8 mouse cellular contexts compared by ENCODE assay signal in genomic region chr7:5061774-5062359, GRCm38 (mm10). TPM values are rescaled to one million over a fixed set of nuclear protein-coding genes. Genes with fewer than 3 reads are reported as not detected.
DNase-seq lines count a peak whose midpoint lies in the region; ATAC-seq and TF ChIP-seq lines count a peak whose summit lies in the region.

U2af2 (plus strand) TSS chr7:5062143.

- WGBS in forebrain, postnatal 0 days: under 1% methylated on average over 63 of the region's 65 CpGs
- under 1% methylated on average over 65 of the region's 65 CpGs for WGBS in lung, embryonic 15.5 days
- WGBS in thymus, adult 2 months: under 1% methylated on average over 65 of the region's 65 CpGs

- intact Hi-C loops in heart, postnatal 36 days (cut with DNase I): loop anchor here (2.0 to 10.0 kb wide), 3 partner anchors 45 to 567 kb away; partner anchors contain the start of gene Rasl2-9

- peak; percentile 69 for ATAC-seq in forebrain, postnatal 0 days
- ATAC-seq in lung, embryonic 15.5 days (ENCODE audit: borderline replicate concordance, extremely low read depth, low FRiP score, low TSS enrichment): peak; percentile 85

- TF ChIP-seq POLR2A in thymus, adult 2 months (IDR thresholded peaks at IDR 0.05; ENCODE audit: control insufficient read depth, extremely low read depth, insufficient read depth, low read length, poor library complexity): peak; percentile 84

- peak within 1 kb of the TSS; percentile 71 for H3K4me2 ChIP-seq in forebrain, postnatal 0 days (ENCODE audit: low read depth)
- H3K4me2 ChIP-seq in lung, embryonic 15.5 days: peak within 1 kb of the TSS; percentile 95

- H3K4me3 ChIP-seq in forebrain, postnatal 0 days (ENCODE audit: low read depth, low read length): peak within 1 kb of the TSS; percentile 78
- H3K4me3 ChIP-seq in lung, embryonic 15.5 days: peak within 1 kb of the TSS; percentile 58
- peak within 1 kb of the TSS; percentile 85 for H3K4me3 ChIP-seq in thymus, adult 2 months (ENCODE audit: control insufficient read depth, insufficient read depth, low read length)

- no peak for TF ChIP-seq CTCF in forebrain, postnatal 0 days (IDR thresholded peaks at IDR 0.05; ENCODE audit: low read depth)
- no peak for TF ChIP-seq CTCF in thymus, adult 2 months (IDR thresholded peaks at IDR 0.05; ENCODE audit: borderline replicate concordance, control insufficient read depth, extremely low read depth, insufficient read depth, low read length, poor library complexity)

- peaks cover 28% of the 10 kb centered on the region for H3K4me1 ChIP-seq in forebrain, postnatal 0 days (ENCODE audit: insufficient read depth)
- peaks cover 42% of the 10 kb centered on the region for H3K4me1 ChIP-seq in lung, embryonic 15.5 days
- peaks cover 15% of the 10 kb centered on the region for H3K4me1 ChIP-seq in thymus, adult 2 months (replicated peaks; ENCODE audit: control insufficient read depth, insufficient read depth, low read length)

- no peaks in the 10 kb centered on the region for H3K27me3 ChIP-seq in forebrain, postnatal 0 days (ENCODE audit: insufficient read depth, low read length)
- H3K27me3 ChIP-seq in lung, embryonic 15.5 days: peaks cover 19% of the 10 kb centered on the region
- peaks cover 4% of the 10 kb centered on the region; the same call in 1 of the 2 replicates for H3K27me3 ChIP-seq in thymus, adult 2 months (ENCODE audit: control insufficient read depth, insufficient read depth, low read length)

- H3K9me3 ChIP-seq in forebrain, postnatal 0 days (ENCODE audit: low read length): no peaks in the 10 kb centered on the region
- no peaks in the 10 kb centered on the region for H3K9me3 ChIP-seq in lung, embryonic 15.5 days

- H3K9ac ChIP-seq in forebrain, postnatal 0 days: peak within 1 kb of the TSS; percentile 78
- peak within 1 kb of the TSS; percentile 92 for H3K9ac ChIP-seq in lung, embryonic 15.5 days

- peak within 1 kb of the TSS; percentile 98 for H3K27ac ChIP-seq in forebrain, postnatal 0 days (ENCODE audit: low read depth, low read length)
- peak within 1 kb of the TSS; percentile 100 for H3K27ac ChIP-seq in lung, embryonic 15.5 days
- peak within 1 kb of the TSS; percentile 97 for H3K27ac ChIP-seq in thymus, adult 2 months (ENCODE audit: control insufficient read depth, insufficient read depth, low read length)

- DNase-seq in MN1 (ENCODE audit: low spot score): peak; percentile 90
- peak; percentile 93 for DNase-seq in cerebellum, adult 8-10 months
- peak; percentile 95 for DNase-seq in forebrain, postnatal 0 days
- DNase-seq in heart, postnatal 36 days: peak; percentile 93 to 95
- DNase-seq in layer of hippocampus, adult 8-10 months (ENCODE audit: low spot score in 2 of 2): peak; percentile 88 to 91
- DNase-seq in ovary, adult 18-20 months (ENCODE audit: low spot score): peak; percentile 90
- peak; percentile 95 for DNase-seq in thymus, adult 2 months

- peaks cover 3% of the 10 kb centered on the region; the same call in 1 of the 2 replicates for H3K36me3 ChIP-seq in forebrain, postnatal 0 days (ENCODE audit: insufficient read depth)
- peaks cover 10% of the 10 kb centered on the region for H3K36me3 ChIP-seq in lung, embryonic 15.5 days
- peaks cover 8% of the 10 kb centered on the region for H3K36me3 ChIP-seq in thymus, adult 2 months (ENCODE audit: control insufficient read depth, insufficient read depth, low read length)

RNA-seq across cellular contexts. Expression of gene U2af2, which starts in this region (rescaled TPM):
- 179 and 184 TPM in 2 replicates for total RNA-seq in forebrain, postnatal 0 days (2014; rRNA removed)
- 92.7 and 101 TPM in 2 replicates for polyA plus RNA-seq in forebrain, postnatal 0 days (2015; fragmentation: Nextera tagmentation; extraction: Ambion mirVana)
- total RNA-seq in heart, postnatal 36 days (2021): 10 to 100 TPM; 62.4 to 70.8 TPM
- 100 to 1,000 TPM; 175 to 196 (median 179) TPM for total RNA-seq in layer of hippocampus, adult 8-10 months (2022)
- polyA plus RNA-seq in lung, embryonic 15.5 days (2015; fragmentation: Nextera tagmentation; extraction: Ambion mirVana): 147 and 150 TPM in 2 replicates
- 437 and 438 TPM in 2 replicates for polyA plus RNA-seq in thymus, adult 2 months (2012; rRNA removed)

Comparison
In these comparisons a context has a peak if more than half of its experiments do, and no peak if none do; other contexts are left out.
1. Peak in every context shown above with its lines: DNase-seq, ATAC-seq, H3K4me3 ChIP-seq and H3K27ac ChIP-seq.